Mouse (Mus musculus) forebrain, postnatal 0 days (tissue): ENCODE measurements around the gene Psd. TPM values are rescaled to one million over a fixed set of nuclear protein-coding genes. Genes with fewer than 3 reads are reported as not detected.
A peak's percentile ranks its signal among the peaks of the same experiment; 100 is the strongest.

ENCODE experiments used
- ATAC-seq: fragments of 200-750 bp; cut with Nextera tagmentation; 2 replicates; pipeline ENCODE4 v1.8.0; 2017; ENCODE audit warnings: mild to moderate bottlenecking, moderate library complexity
- DNase-seq: peaks from one replicate; pipeline ENCODE4 v3.0.0-alpha.2; 2015
- H3K27ac ChIP-seq: fragments of 300-500 bp; sonication (generic); 2 replicates; pipeline ENCODE4 v1.5.1; 2014; ENCODE audit warnings: low read depth, mild to moderate bottlenecking, antibody characterized with exemption, low read length, moderate library complexity, mixed read lengths
- H3K27me3 ChIP-seq: fragments of 300-500 bp; sonication (generic); 2 replicates; pipeline ENCODE4 v1.6.1; 2014; ENCODE audit warnings: mild to moderate bottlenecking, low read length, mixed read lengths; ENCODE audit not compliant: insufficient read depth
- H3K36me3 ChIP-seq: fragments of 300-500 bp; sonication (generic); 2 replicates; pipeline ENCODE4 v1.6.1; 2014; ENCODE audit warnings: mild to moderate bottlenecking, moderate library complexity; ENCODE audit not compliant: insufficient read depth
- H3K4me1 ChIP-seq: fragments of 300-500 bp; sonication (generic); 2 replicates; pipeline ENCODE4 v1.6.1; 2014; ENCODE audit warnings: antibody characterized with exemption; ENCODE audit not compliant: insufficient read depth
- H3K4me2 ChIP-seq: fragments of 300-500 bp; sonication (generic); 2 replicates; pipeline ENCODE4 v1.6.1; 2014; ENCODE audit warnings: low read depth, mild to moderate bottlenecking, moderate library complexity
- H3K4me3 ChIP-seq: fragments of 300-500 bp; sonication (generic); 2 replicates; pipeline ENCODE4 v1.5.1; 2014; ENCODE audit warnings: low read depth, low read length, mixed read lengths
- H3K9ac ChIP-seq: fragments of 300-500 bp; sonication (generic); 2 replicates; pipeline ENCODE4 v1.6.1; 2014; ENCODE audit warnings: mild to moderate bottlenecking
- H3K9me3 ChIP-seq: fragments of 300-500 bp; sonication (generic); 2 replicates; pipeline ENCODE4 v1.6.1; 2016; ENCODE audit warnings: low read length
- CTCF ChIP-seq: sonication (generic); IDR thresholded peaks from 2 replicates; pipeline ENCODE4 v1.5.1; 2016; ENCODE audit warnings: antibody characterized with exemption, control low read depth, low read depth
- WGBS: fragments of 180-500 bp; shearing (Covaris S2); extraction: QIAGEN DNeasy Blood & Tissue Kit; methylation state at CpG from one replicate; pipeline ENCODE4 v1.1.7; 2014; 5-methylcytosine and 5-hydroxymethylcytosine counted together
- polyA plus RNA-seq: library from polyadenylated mRNA; unstranded; fragments of >200 nt; fragmentation: Nextera tagmentation; extraction: Ambion mirVana; gene quantifications from 2 replicates; pipeline ENCODE4 v1.2.1, GENCODE M21; 2015
- total RNA-seq: library from RNA; depleted of rRNA; stranded (reverse); fragments of >200 nt; gene quantifications from 2 replicates; pipeline ENCODE4 v1.2.3, GENCODE M21; 2014

Psd gene
- total and polyA plus RNA-seq, 2 experiments from 2014 or later, result 178 to 395 TPM

DNA sequence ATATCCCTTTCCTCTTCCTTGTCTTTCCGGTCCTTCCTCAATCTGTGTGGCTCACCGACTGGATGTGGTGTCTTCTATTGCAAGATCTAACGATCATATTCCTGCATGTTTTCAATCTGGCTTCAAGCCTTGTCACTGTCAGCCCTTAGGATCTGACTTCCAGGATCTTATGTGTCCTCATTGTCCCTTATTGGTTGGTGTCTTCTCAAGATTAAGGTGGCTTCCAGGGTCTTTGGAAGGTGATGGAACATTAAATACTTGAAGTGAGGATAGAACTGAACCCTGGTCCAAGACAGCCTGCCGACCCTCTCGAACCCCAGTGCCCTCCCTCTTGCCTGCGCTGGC is 12.0 kb upstream of the Psd start:
- 40% methylated on average over 6 of the region's 6 CpGs for WGBS
- peak; percentile 26 for ATAC-seq
- Histone ChIP-seq H3K27ac (peak overlapping the region; percentile 79), H3K4me1 (peaks cover 14% of the 10 kb centered on the region), H3K36me3 (no peaks in the 10 kb centered on the region), H3K4me2 (peak overlapping the region; percentile 48), H3K9me3 (no peaks in the 10 kb centered on the region), H3K4me3 (peak overlapping the region; percentile 49), H3K27me3 (no peaks in the 10 kb centered on the region), H3K9ac (peak overlapping the region; percentile 65)
- DNase-seq, result no peak
- no peak for TF ChIP-seq CTCF

- Histone ChIP-seq H3K9ac (peak within 1 kb of the TSS; percentile 65), H3K9me3 (no peaks in the 10 kb centered on the region), H3K4me1 (peaks cover 14% of the 10 kb centered on the region), H3K4me3 (peak within 1 kb of the TSS; percentile 49), H3K4me2 (peak within 1 kb of the TSS; percentile 89), H3K27ac (peak within 1 kb of the TSS; percentile 79), H3K27me3 (no peaks in the 10 kb centered on the region), H3K36me3 (no peaks in the 10 kb centered on the region)
- peak; percentile 75 for TF ChIP-seq CTCF
- DNase-seq (peak; percentile 98), ATAC-seq (peak; percentile 89)
- WGBS, result 2% methylated on average over 31 of the region's 31 CpGs
These were observed 11.5 kb upstream of the Psd start, which contains the start of gene Cuedc2 for GRCm38 (mm10) chr19:46338331-46338936. Cuedc2 (minus strand) TSS chr19:46338702.

- 29% methylated on average over 15 of the region's 15 CpGs for WGBS
These were observed 10.9 kb upstream of the Psd start for GRCm38 (mm10) chr19:46337719-46338330.

GRCm38 (mm10) chr19:46333906-46334305 is 7.0 kb upstream of the Psd start:
- Histone ChIP-seq H3K27ac (no peak overlapping the region), H3K36me3 (peaks cover 25% of the 10 kb centered on the region), H3K4me1 (peaks cover 12% of the 10 kb centered on the region), H3K27me3 (no peaks in the 10 kb centered on the region), H3K4me2 (no peak overlapping the region), H3K9me3 (no peaks in the 10 kb centered on the region), H3K4me3 (no peak overlapping the region), H3K9ac (no peak overlapping the region)
- no peak for DNase-seq
- WGBS, result 79% methylated on average over 3 of the region's 3 CpGs
- ATAC-seq, result no peak
- no peak for TF ChIP-seq CTCF

More at GRCm38 (mm10) chr19:46337719-46338330, 10.9 kb upstream of the Psd start:
- Histone ChIP-seq H3K4me2 (peak overlapping the region; percentile 89), H3K4me3 (peak overlapping the region; percentile 49), H3K9ac (peak overlapping the region; percentile 65), H3K27me3 (no peaks in the 10 kb centered on the region), H3K4me1 (peaks cover 14% of the 10 kb centered on the region), H3K36me3 (no peaks in the 10 kb centered on the region), H3K27ac (peak overlapping the region; percentile 71), H3K9me3 (no peaks in the 10 kb centered on the region)
- ATAC-seq (no peak), DNase-seq (no peak)
- no peak for TF ChIP-seq CTCF

DNA sequence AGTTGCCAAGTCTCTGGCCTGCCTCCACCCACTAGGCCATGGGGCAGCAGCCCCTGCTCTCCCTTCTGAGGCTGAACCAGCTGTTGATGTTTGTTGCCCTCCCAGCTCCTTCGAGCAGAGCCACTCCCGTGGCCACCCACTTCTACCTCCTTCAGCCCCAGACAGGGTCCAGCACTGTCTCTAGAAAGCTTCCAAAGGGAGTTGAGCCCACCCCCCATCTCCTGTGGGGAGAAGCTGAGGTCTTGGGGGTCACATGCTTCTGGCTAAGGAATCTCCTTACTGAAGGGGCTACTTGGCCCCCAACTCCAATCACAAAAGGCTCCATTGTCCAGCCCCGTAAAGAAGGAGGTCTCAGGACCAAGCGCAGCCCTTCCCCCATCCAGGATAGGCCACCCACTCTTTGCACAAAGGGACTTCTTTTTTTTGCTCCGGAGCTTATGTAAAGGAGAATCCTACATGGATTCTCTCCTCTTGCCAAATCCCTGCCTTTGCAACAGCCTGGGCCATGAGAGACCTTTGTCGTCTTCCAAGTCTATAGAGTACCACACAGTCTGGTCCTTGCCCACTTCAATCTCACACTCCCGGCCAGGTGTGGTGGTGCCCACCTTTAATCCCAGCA is 5.9 kb upstream of the Psd start:
- Histone ChIP-seq H3K4me1 (peaks cover 10% of the 10 kb centered on the region), H3K4me2 (no peak overlapping the region), H3K36me3 (peaks cover 25% of the 10 kb centered on the region), H3K27me3 (no peaks in the 10 kb centered on the region), H3K9me3 (no peaks in the 10 kb centered on the region), H3K27ac (no peak overlapping the region), H3K9ac (no peak overlapping the region), H3K4me3 (no peak overlapping the region)
- ATAC-seq, result no peak
- no peak for DNase-seq
- 26% methylated on average over 7 of the region's 7 CpGs for WGBS
- TF ChIP-seq CTCF, result no peak

GRCm38 (mm10) chr19:46331936-46332335 is 5.0 kb upstream of the Psd start:
- H3K4me3 ChIP-seq, result no peak overlapping the region
- H3K27ac ChIP-seq, result no peak overlapping the region
- TF ChIP-seq CTCF, result no peak
- ATAC-seq (no peak), DNase-seq (no peak)
- peaks cover 25% of the 10 kb centered on the region for H3K36me3 ChIP-seq
- H3K9ac ChIP-seq, result no peak overlapping the region
- no peaks in the 10 kb centered on the region for H3K27me3 ChIP-seq
- peaks cover 3% of the 10 kb centered on the region; the same call in 1 of the 2 replicates for H3K4me1 ChIP-seq
- H3K9me3 ChIP-seq, result no peaks in the 10 kb centered on the region
- H3K4me2 ChIP-seq, result no peak overlapping the region
- 85% methylated on average over 3 of the region's 3 CpGs for WGBS

DNA sequence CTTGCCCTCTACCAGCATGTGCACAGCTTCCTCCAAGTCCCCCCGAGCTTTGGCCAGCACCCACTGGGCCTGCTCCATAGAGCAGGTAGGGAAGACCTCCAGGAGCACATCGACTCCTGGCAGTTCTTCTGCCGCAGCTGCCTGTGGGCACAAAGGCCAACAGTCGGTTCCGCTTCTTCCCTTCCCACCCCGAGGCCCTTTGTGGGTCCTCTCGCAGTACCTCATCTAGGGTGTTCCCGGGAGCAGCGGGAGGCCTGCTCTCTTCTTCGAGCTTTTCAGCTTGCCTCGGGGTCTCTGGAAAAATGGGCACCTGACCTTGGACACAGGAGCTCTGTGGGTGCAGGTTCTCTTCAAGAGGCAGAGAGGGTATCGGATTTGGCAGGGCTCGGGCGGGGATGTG is 4.4 kb upstream of the Psd start:
- H3K36me3 ChIP-seq, result peaks cover 25% of the 10 kb centered on the region
- DNase-seq (no peak), ATAC-seq (no peak)
- 95% methylated on average over 14 of the region's 14 CpGs for WGBS
- H3K4me2 ChIP-seq, result no peak overlapping the region
- H3K9ac ChIP-seq, result no peak overlapping the region
- no peak overlapping the region for H3K4me3 ChIP-seq
- no peaks in the 10 kb centered on the region for H3K27me3 ChIP-seq
- peaks cover 3% of the 10 kb centered on the region; the same call in 1 of the 2 replicates for H3K4me1 ChIP-seq
- TF ChIP-seq CTCF, result no peak
- H3K9me3 ChIP-seq, result no peaks in the 10 kb centered on the region
- H3K27ac ChIP-seq, result no peak overlapping the region
